Mouse (Mus musculus): Measurements from ENCODE around the gene Reln. TPM values are rescaled to one million over a fixed set of nuclear protein-coding genes. Genes with fewer than 3 reads are reported as not detected.

Gene Reln
- polyA plus RNA-seq, 1 experiment from 2014 or later, result 2.6 TPM

GRCm38 (mm10) chr5:22039375-22040149, 304.9 kb downstream of the Reln start:
- WGBS, result 88% methylated on average over 12 of the region's 12 CpGs
- no peak for DNase-seq (ENCODE audit: extremely low spot score, low spot score)
- Histone ChIP-seq H3K27ac (no peak overlapping the region), H3K4me3 (no peak overlapping the region), H3K9me3 (no peaks in the 10 kb centered on the region), H3K36me3 (replicated peaks) (no peaks in the 10 kb centered on the region), H3K4me1 (no peaks in the 10 kb centered on the region), H3K27me3 (ENCODE audit: poor library complexity, severe bottlenecking) (no peaks in the 10 kb centered on the region)

- no peak for DNase-seq (ENCODE audit: extremely low spot score, low spot score)
- Histone ChIP-seq H3K27ac (no peak overlapping the region), H3K4me1 (peaks cover 16% of the 10 kb centered on the region), H3K27me3 (ENCODE audit: poor library complexity, severe bottlenecking) (no peaks in the 10 kb centered on the region), H3K36me3 (replicated peaks) (no peaks in the 10 kb centered on the region), H3K9me3 (no peaks in the 10 kb centered on the region), H3K4me3 (no peak overlapping the region)
- 96% methylated on average over 8 of the region's 8 CpGs for WGBS
Observed at GRCm38 (mm10) chr5:22035201-22035600, 309.3 kb downstream of the Reln start.

GRCm38 (mm10) chr5:22033039-22033438, 311.5 kb downstream of the Reln start:
- Histone ChIP-seq H3K36me3 (replicated peaks) (no peaks in the 10 kb centered on the region), H3K27ac (no peak overlapping the region), H3K4me3 (no peak overlapping the region), H3K9me3 (no peaks in the 10 kb centered on the region), H3K4me1 (peaks cover 16% of the 10 kb centered on the region), H3K27me3 (ENCODE audit: poor library complexity, severe bottlenecking) (0 out of 2 replicates have a peak, but pooled peaks cover 11% of the 10 kb centered on the region)
- no peak for DNase-seq (ENCODE audit: extremely low spot score, low spot score)
- 88% methylated on average over 8 of the region's 8 CpGs for WGBS

GRCm38 (mm10) chr5:22031653-22032052, 312.8 kb downstream of the Reln start:
- 40% methylated on average over 7 of the region's 7 CpGs for WGBS
- Histone ChIP-seq H3K27ac (no peak overlapping the region), H3K4me3 (no peak overlapping the region), H3K9me3 (no peaks in the 10 kb centered on the region), H3K36me3 (replicated peaks) (no peaks in the 10 kb centered on the region), H3K4me1 (peaks cover 16% of the 10 kb centered on the region), H3K27me3 (ENCODE audit: poor library complexity, severe bottlenecking) (0 out of 2 replicates have a peak, but pooled peaks cover 11% of the 10 kb centered on the region)
- DNase-seq (ENCODE audit: extremely low spot score, low spot score), result no peak

- 83% methylated on average over 11 of the region's 11 CpGs for WGBS
- DNase-seq (ENCODE audit: extremely low spot score, low spot score), result no peak
Observed at GRCm38 (mm10) chr5:22028379-22028778, 316.1 kb downstream of the Reln start.

GRCm38 (mm10) chr5:22027240-22027875, 317.1 kb downstream of the Reln start:
- no peak for DNase-seq (ENCODE audit: extremely low spot score, low spot score)
- Histone ChIP-seq H3K9me3 (no peaks in the 10 kb centered on the region), H3K36me3 (replicated peaks) (no peaks in the 10 kb centered on the region), H3K4me3 (no peak overlapping the region), H3K27me3 (ENCODE audit: poor library complexity, severe bottlenecking) (0 out of 2 replicates have a peak, but pooled peaks cover 11% of the 10 kb centered on the region), H3K27ac (no peak overlapping the region), H3K4me1 (peaks cover 15% of the 10 kb centered on the region)
- 87% methylated on average over 6 of the region's 6 CpGs for WGBS

More at GRCm38 (mm10) chr5:22028379-22028778, 316.1 kb downstream of the Reln start:
- H3K4me1 ChIP-seq, result peaks cover 16% of the 10 kb centered on the region
- no peak overlapping the region for H3K27ac ChIP-seq
- no peaks in the 10 kb centered on the region for H3K36me3 ChIP-seq (replicated peaks)
- 0 out of 2 replicates have a peak, but pooled peaks cover 11% of the 10 kb centered on the region for H3K27me3 ChIP-seq (ENCODE audit: poor library complexity, severe bottlenecking)
- H3K4me3 ChIP-seq, result no peak overlapping the region
- H3K9me3 ChIP-seq, result no peaks in the 10 kb centered on the region

- H3K27ac ChIP-seq, result no peak overlapping the region
- no peak for DNase-seq (ENCODE audit: extremely low spot score, low spot score)
- no peaks in the 10 kb centered on the region for H3K9me3 ChIP-seq
- 95% methylated on average over 4 of the region's 4 CpGs for WGBS
- H3K36me3 ChIP-seq (replicated peaks), result no peaks in the 10 kb centered on the region
- H3K4me3 ChIP-seq, result no peak overlapping the region
- peaks cover under 1% of the 10 kb centered on the region; the same call in 1 of the 2 replicates for H3K4me1 ChIP-seq
- H3K27me3 ChIP-seq (ENCODE audit: poor library complexity, severe bottlenecking), result 0 out of 2 replicates have a peak, but pooled peaks cover 11% of the 10 kb centered on the region
Observed at GRCm38 (mm10) chr5:22025746-22026145, 318.8 kb downstream of the Reln start.

- WGBS, result 82% methylated on average over 3 of the region's 3 CpGs
- no peak for DNase-seq (ENCODE audit: extremely low spot score, low spot score)
- Histone ChIP-seq H3K27me3 (ENCODE audit: poor library complexity, severe bottlenecking) (0 out of 2 replicates have a peak, but pooled peaks cover 2% of the 10 kb centered on the region), H3K4me3 (no peak overlapping the region), H3K9me3 (no peaks in the 10 kb centered on the region), H3K36me3 (replicated peaks) (no peaks in the 10 kb centered on the region), H3K4me1 (no peaks in the 10 kb centered on the region), H3K27ac (no peak overlapping the region)
Observed at GRCm38 (mm10) chr5:22024108-22024507, 320.4 kb downstream of the Reln start.

- H3K27me3 ChIP-seq (ENCODE audit: poor library complexity, severe bottlenecking), result no peaks in the 10 kb centered on the region
- no peaks in the 10 kb centered on the region for H3K4me1 ChIP-seq
- no peaks in the 10 kb centered on the region for H3K36me3 ChIP-seq (replicated peaks)
- no peak overlapping the region for H3K27ac ChIP-seq
- no peak for DNase-seq (ENCODE audit: extremely low spot score, low spot score)
- H3K4me3 ChIP-seq, result no peak overlapping the region
- H3K9me3 ChIP-seq, result no peaks in the 10 kb centered on the region
- 92% methylated on average over 3 of the region's 3 CpGs for WGBS
Observed at GRCm38 (mm10) chr5:22017896-22018295, 326.6 kb downstream of the Reln start.

- no peaks in the 10 kb centered on the region for H3K27me3 ChIP-seq (ENCODE audit: poor library complexity, severe bottlenecking)
- H3K9me3 ChIP-seq, result no peaks in the 10 kb centered on the region
- no peaks in the 10 kb centered on the region for H3K4me1 ChIP-seq
- WGBS, result 95% methylated on average over 3 of the region's 3 CpGs
- no peak overlapping the region for H3K27ac ChIP-seq
- DNase-seq (ENCODE audit: extremely low spot score, low spot score), result no peak
- H3K36me3 ChIP-seq (replicated peaks), result no peaks in the 10 kb centered on the region
- H3K4me3 ChIP-seq, result no peak overlapping the region
Observed at GRCm38 (mm10) chr5:22014459-22014858, 330.0 kb downstream of the Reln start.

GRCm38 (mm10) chr5:22009142-22009541, 335.4 kb downstream of the Reln start:
- Histone ChIP-seq H3K27ac (no peak overlapping the region), H3K4me3 (no peak overlapping the region), H3K4me1 (no peaks in the 10 kb centered on the region), H3K9me3 (no peaks in the 10 kb centered on the region), H3K36me3 (replicated peaks) (no peaks in the 10 kb centered on the region), H3K27me3 (ENCODE audit: poor library complexity, severe bottlenecking) (no peaks in the 10 kb centered on the region)
- WGBS, result 92% methylated on average over 8 of the region's 8 CpGs
- DNase-seq (ENCODE audit: extremely low spot score, low spot score), result no peak

GRCm38 (mm10) chr5:22007304-22008059, 337.0 kb downstream of the Reln start:
- no peaks in the 10 kb centered on the region for H3K36me3 ChIP-seq (replicated peaks)
- H3K27ac ChIP-seq, result no peak overlapping the region
- H3K27me3 ChIP-seq (ENCODE audit: poor library complexity, severe bottlenecking), result no peaks in the 10 kb centered on the region
- no peaks in the 10 kb centered on the region for H3K9me3 ChIP-seq
- H3K4me1 ChIP-seq, result no peaks in the 10 kb centered on the region
- no peak overlapping the region for H3K4me3 ChIP-seq
- peak; percentile 13 for DNase-seq (ENCODE audit: extremely low spot score, low spot score)
- 80% methylated on average over 11 of the region's 11 CpGs for WGBS
